Mouse (Mus musculus) MEL (cell line): ENCODE results near the gene Unc80. TPM values are rescaled to one million over a fixed set of nuclear protein-coding genes. Genes with fewer than 3 reads are reported as not detected.

Experiments used
- DNase-seq: peaks from one replicate; pipeline ENCODE4 v3.0.0; 2011; ENCODE audit warnings: low read depth, low spot score
- H3K27ac ChIP-seq: 2 replicates; pipeline ENCODE4 v1.5.1; 2012; ENCODE audit warnings: low read depth, mild to moderate bottlenecking, control low read depth, low read length, moderate library complexity; ENCODE audit not compliant: control insufficient read depth
- H3K27me3 ChIP-seq, 2 experiments: fragments of 150-350 bp in 1 of 2; sonication (generic) in 1 of 2; 2 replicates each; pipeline ENCODE4 v1.6.1; 2012; ENCODE audit warnings: low read length in 2 of 2, mild to moderate bottlenecking in 2 of 2, improper control_type of control experiment in 1 of 2, moderate library complexity in 1 of 2; ENCODE audit not compliant: insufficient read depth in 2 of 2, control insufficient read depth in 1 of 2
- H3K36me3 ChIP-seq, 2 experiments: 2 replicates each; pipeline ENCODE4 v1.6.1; 2012 to 2014; ENCODE audit warnings: low read length in 2 of 2, improper control_type of control experiment in 1 of 2, inconsistent platforms in 1 of 2, mild to moderate bottlenecking in 1 of 2; ENCODE audit not compliant: insufficient read depth in 2 of 2, control insufficient read depth in 1 of 2
- H3K4me1 ChIP-seq, 2 experiments: fragments of 150-350 bp in 1 of 2; sonication (generic) in 1 of 2; 2 replicates each; pipeline ENCODE4 v1.6.1; 2012; ENCODE audit warnings: low read length in 2 of 2, improper control_type of control experiment in 1 of 2, mild to moderate bottlenecking in 1 of 2; ENCODE audit not compliant: insufficient read depth in 2 of 2, control insufficient read depth in 1 of 2
- H3K4me3 ChIP-seq, 2 experiments: fragments of 150-350 bp in 1 of 2; sonication (generic) in 1 of 2; 2 replicates each; pipeline ENCODE4 v1.5.1; 2012; ENCODE audit warnings: low read depth in 2 of 2, low read length in 2 of 2, mild to moderate bottlenecking in 2 of 2, moderate library complexity in 2 of 2, control low read depth in 1 of 2, improper control_type of control experiment in 1 of 2; ENCODE audit not compliant: control insufficient read depth in 1 of 2, insufficient read depth in 1 of 2
- H3K79me2 ChIP-seq: 2 replicates; pipeline ENCODE4 v1.6.1; 2012; ENCODE audit warnings: mild to moderate bottlenecking, low read length, moderate library complexity; ENCODE audit not compliant: control insufficient read depth, poor library complexity, insufficient read depth
- H3K9ac ChIP-seq: 2 replicates; pipeline ENCODE4 v1.6.1; 2012; ENCODE audit warnings: low read depth, mild to moderate bottlenecking, control low read depth, low read length, moderate library complexity; ENCODE audit not compliant: control insufficient read depth, poor library complexity, severe bottlenecking
- H3K9me3 ChIP-seq: fragments of 150-350 bp; sonication (generic); replicated peaks from 2 replicates; pipeline ENCODE4 v1.6.1; 2012; ENCODE audit warnings: mild to moderate bottlenecking, low read length, improper control_type of control experiment, moderate library complexity; ENCODE audit not compliant: insufficient read depth
- CHD1 ChIP-seq: IDR thresholded peaks from 2 replicates; pipeline ENCODE4 v1.6.1; 2012; ENCODE audit warnings: low read depth, mild to moderate bottlenecking, inconsistent platforms, low read length, improper control_type of control experiment
- CHD2 ChIP-seq: IDR thresholded peaks from 2 replicates; pipeline ENCODE4 v1.6.1; 2011; ENCODE audit warnings: low read length, improper control_type of control experiment
- E2F4 ChIP-seq: IDR thresholded peaks from 2 replicates; pipeline ENCODE4 v1.6.1; 2011; ENCODE audit warnings: low read depth, low read length, improper control_type of control experiment, borderline replicate concordance
- ETS1 ChIP-seq: IDR thresholded peaks from 2 replicates; pipeline ENCODE4 v1.6.1; 2012; ENCODE audit warnings: low read depth, mild to moderate bottlenecking, inconsistent platforms, low read length, improper control_type of control experiment, moderate library complexity
- GABPA ChIP-seq: IDR thresholded peaks from 2 replicates; pipeline ENCODE4 v1.6.1; 2012; ENCODE audit warnings: low read depth, mild to moderate bottlenecking, inconsistent platforms, low read length, improper control_type of control experiment, moderate library complexity
- GATA1 ChIP-seq: IDR thresholded peaks from 2 replicates; pipeline ENCODE4 v1.6.1; 2011; ENCODE audit warnings: low read depth, low read length, improper control_type of control experiment
- KAT2A ChIP-seq: conservative IDR thresholded peaks from 2 replicates; pipeline ENCODE4 v1.6.1; 2012; ENCODE audit warnings: low read depth, low read length, improper control_type of control experiment, inconsistent platforms
- MAX ChIP-seq: IDR thresholded peaks from 2 replicates; pipeline ENCODE4 v1.6.1; 2011; ENCODE audit warnings: low read length, improper control_type of control experiment
- MAZ ChIP-seq: IDR thresholded peaks from 2 replicates; pipeline ENCODE4 v1.6.1; 2012; ENCODE audit warnings: low read depth, mild to moderate bottlenecking, inconsistent platforms, low read length, improper control_type of control experiment
- MXI1 ChIP-seq: IDR thresholded peaks from 2 replicates; pipeline ENCODE4 v1.6.1; 2011; ENCODE audit warnings: mild to moderate bottlenecking, low read depth, low read length, improper control_type of control experiment
- MYB ChIP-seq: IDR thresholded peaks from 2 replicates; pipeline ENCODE4 v1.6.1; 2011; ENCODE audit warnings: mild to moderate bottlenecking, low read depth, low read length, improper control_type of control experiment
- NRF1 ChIP-seq: IDR thresholded peaks from 2 replicates; pipeline ENCODE4 v1.6.1; 2014; ENCODE audit warnings: low read depth, mild to moderate bottlenecking, inconsistent platforms, low read length, improper control_type of control experiment, moderate library complexity; ENCODE audit not compliant: poor library complexity, insufficient read depth, severe bottlenecking
- POLR2A ChIP-seq, 2 experiments: IDR thresholded peaks; 2 replicates each; pipeline ENCODE4 v1.6.1; 2011 to 2012; ENCODE audit warnings: low read length in 2 of 2, mild to moderate bottlenecking in 2 of 2, control low read depth in 1 of 2, improper control_type of control experiment in 1 of 2, low read depth in 1 of 2, moderate library complexity in 1 of 2; ENCODE audit not compliant: control insufficient read depth in 1 of 2, insufficient read depth in 1 of 2, poor library complexity in 1 of 2
- POLR2AphosphoS2 ChIP-seq: IDR thresholded peaks from 2 replicates; pipeline ENCODE4 v1.6.1; 2011; ENCODE audit warnings: low read length, improper control_type of control experiment
- RAD21 ChIP-seq: IDR thresholded peaks from 2 replicates; pipeline ENCODE4 v1.6.1; 2011; ENCODE audit warnings: mild to moderate bottlenecking, low read depth, low read length, improper control_type of control experiment
- RCOR1 ChIP-seq: IDR thresholded peaks from 2 replicates; pipeline ENCODE4 v1.6.1; 2012; ENCODE audit warnings: low read depth, mild to moderate bottlenecking, inconsistent platforms, low read length, improper control_type of control experiment
- TAL1 ChIP-seq: IDR thresholded peaks from 2 replicates; pipeline ENCODE4 v1.6.1; 2012; ENCODE audit warnings: mild to moderate bottlenecking, inconsistent platforms, low read length, moderate library complexity, mixed read lengths
- TBP ChIP-seq: IDR thresholded peaks from 2 replicates; pipeline ENCODE4 v1.8.0; 2011; ENCODE audit warnings: low read depth, low read length, improper control_type of control experiment
- TCF12 ChIP-seq: IDR thresholded peaks from 2 replicates; pipeline ENCODE4 v1.6.1; 2014; ENCODE audit warnings: low read depth, mild to moderate bottlenecking, inconsistent platforms, low read length, improper control_type of control experiment, moderate library complexity
- USF2 ChIP-seq, 2 experiments: IDR thresholded peaks; 2 replicates each; pipeline ENCODE4 v1.6.1; 2011 to 2012; ENCODE audit warnings: improper control_type of control experiment in 2 of 2, low read length in 2 of 2, borderline replicate concordance in 1 of 2, inconsistent platforms in 1 of 2, low read depth in 1 of 2, mild to moderate bottlenecking in 1 of 2; ENCODE audit not compliant: insufficient read depth in 1 of 2
- ZC3H11A ChIP-seq: IDR thresholded peaks from 2 replicates; pipeline ENCODE4 v1.6.1; 2012; ENCODE audit warnings: low read depth, mild to moderate bottlenecking, inconsistent platforms, low read length, improper control_type of control experiment
- ZMIZ1 ChIP-seq: IDR thresholded peaks from 2 replicates; pipeline ENCODE4 v1.6.1; 2012; ENCODE audit warnings: low read depth, mild to moderate bottlenecking, inconsistent platforms, low read length, improper control_type of control experiment, moderate library complexity
- polyA plus RNA-seq, 2 experiments: library from polyadenylated mRNA; stranded (reverse) in 1 of 2; unstranded in 1 of 2; fragments of >175 nt in 1 of 2; fragments of >200 nt in 1 of 2; gene quantifications; 2 replicates each; pipeline versions ENCODE4 v1.2.1 to v1.2.4; 2012; ENCODE audit warnings: low replicate concordance in 2 of 2, low read depth in 1 of 2; ENCODE audit not compliant: insufficient read length in 2 of 2, insufficient read depth in 1 of 2, missing spikeins in 1 of 2
- total RNA-seq: library from RNA; depleted of rRNA; stranded (reverse); fragments of 300-350 nt; gene quantifications from 2 replicates; pipeline ENCODE4 v1.2.3, GENCODE M21; 2012

Gene Unc80
- total and polyA plus RNA-seq, 3 experiments = not detected

GRCm38 (mm10) chr1:66495310-66496012 lies 27.3 kb downstream of the Unc80 start:
- no peak overlapping the region for H3K9ac ChIP-seq
- H3K9me3 ChIP-seq = no peaks in the 10 kb centered on the region
- no peak overlapping the region for H3K27ac ChIP-seq
- no peaks in the 10 kb centered on the region for H3K79me2 ChIP-seq
- TF ChIP-seq POLR2AphosphoS2 (no peak), GATA1 (no peak), RAD21 (no peak)
- no peaks in the 10 kb centered on the region for H3K27me3 ChIP-seq
- DNase-seq = no peak
- H3K4me3 ChIP-seq = no peak overlapping the region
- H3K4me1 ChIP-seq = no peaks in the 10 kb centered on the region
- no peaks in the 10 kb centered on the region for H3K36me3 ChIP-seq

DNA sequence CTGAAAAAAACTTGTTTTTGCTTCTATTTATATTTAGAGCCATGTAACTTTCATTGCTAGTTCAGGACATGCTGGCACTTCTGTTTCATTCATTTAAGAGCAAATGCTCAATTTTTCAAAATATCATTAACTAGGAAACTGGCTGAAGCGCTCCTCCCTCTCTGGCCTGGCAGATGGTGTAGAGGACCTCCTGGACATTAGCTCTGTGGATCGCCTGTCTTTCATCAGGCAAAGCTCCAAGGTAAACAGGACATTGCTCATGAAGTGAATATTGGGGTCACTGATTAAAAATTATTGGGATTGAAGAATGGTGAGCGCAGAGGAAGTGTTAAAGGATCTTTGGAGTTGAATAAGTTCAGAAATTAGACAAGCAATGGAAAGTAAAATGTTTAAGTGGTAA lies 82.6 kb downstream of the Unc80 start:
- DNase-seq = no peak
- Histone ChIP-seq H3K27ac (no peak overlapping the region), H3K36me3 (no peaks in the 10 kb centered on the region), H3K4me1 (no peaks in the 10 kb centered on the region), H3K9ac (no peak overlapping the region), H3K79me2 (no peaks in the 10 kb centered on the region), H3K27me3 (no peaks in the 10 kb centered on the region), H3K9me3 (no peaks in the 10 kb centered on the region), H3K4me3 (no peak overlapping the region)
- no peak for TF ChIP-seq MAX
- TF ChIP-seq ZMIZ1 = no peak
- no peak for TF ChIP-seq MYB
- no peak for TF ChIP-seq CHD1
- TF ChIP-seq MAZ = no peak
- TF ChIP-seq GATA1 = no peak
- no peak for TF ChIP-seq E2F4
- TF ChIP-seq TBP = no peak
- no peak for TF ChIP-seq GABPA
- TF ChIP-seq ETS1 = no peak
- no peak for TF ChIP-seq POLR2A (IDR thresholded peaks at IDR 0.05; ENCODE audit: control insufficient read depth in 1 of 2, insufficient read depth in 1 of 2, low read depth in 1 of 2, low read length in 2 of 2, poor library complexity in 1 of 2)
- TF ChIP-seq KAT2A = no peak
- TF ChIP-seq CHD2 = no peak

DNA sequence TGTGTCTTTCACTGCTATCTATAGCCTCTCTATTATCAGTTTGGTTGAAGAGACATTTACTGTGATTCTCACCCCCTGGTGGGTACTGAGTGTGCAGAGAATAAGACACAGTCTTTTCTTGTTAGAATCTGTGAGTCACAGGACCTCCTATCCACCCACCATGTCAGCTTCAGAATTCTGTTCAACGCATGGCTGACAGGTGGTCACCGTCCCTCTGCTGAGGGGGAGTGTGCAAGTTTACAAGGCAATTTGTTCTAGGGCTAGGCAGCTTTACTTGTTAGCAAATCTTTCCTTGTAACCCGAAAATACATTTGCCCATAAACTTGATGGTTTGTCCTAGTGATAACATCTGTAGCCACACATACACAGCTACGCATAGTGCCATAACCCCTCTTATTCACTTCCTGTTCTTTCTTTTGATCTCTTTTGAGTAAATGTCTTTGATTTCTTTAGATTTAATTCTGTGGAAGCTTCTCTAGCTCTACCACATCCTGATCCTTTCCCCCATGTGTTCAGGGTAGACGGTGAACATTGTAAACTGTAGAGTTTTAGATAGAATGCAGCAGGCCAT lies 84.3 kb downstream of the Unc80 start:
- no peak for DNase-seq
- no peaks in the 10 kb centered on the region for H3K36me3 ChIP-seq

More for the DNA sequence above, 84.3 kb downstream of the Unc80 start:
- TF ChIP-seq USF2 (IDR thresholded peaks at IDR 0.05; ENCODE audit: borderline replicate concordance in 1 of 2, insufficient read depth in 1 of 2, low read depth in 1 of 2, low read length in 2 of 2) = no peak
- TF ChIP-seq ZC3H11A = no peak
- TF ChIP-seq ZMIZ1 = no peak
- no peak for TF ChIP-seq E2F4
- TF ChIP-seq TAL1 = no peak
- no peak for TF ChIP-seq TCF12
- TF ChIP-seq MXI1 = no peak
- TF ChIP-seq ETS1 = no peak
- no peak for TF ChIP-seq GABPA
- TF ChIP-seq MAZ = no peak
- TF ChIP-seq RCOR1 = no peak
- no peak for TF ChIP-seq CHD1
- TF ChIP-seq NRF1 = no peak
- no peaks in the 10 kb centered on the region for H3K9me3 ChIP-seq
- no peak overlapping the region for H3K4me3 ChIP-seq
- H3K79me2 ChIP-seq = no peaks in the 10 kb centered on the region
- no peak overlapping the region for H3K9ac ChIP-seq
- no peaks in the 10 kb centered on the region for H3K27me3 ChIP-seq
- H3K4me1 ChIP-seq = no peaks in the 10 kb centered on the region
- no peak overlapping the region for H3K27ac ChIP-seq
